Mouse (Mus musculus) intestine, embryonic 14.5 days (tissue): Measurements from ENCODE around the gene Camsap2. TPM values are rescaled to one million over a fixed set of nuclear protein-coding genes. Genes with fewer than 3 reads are reported as not detected.

Source experiments
- ATAC-seq: fragments of 200-750 bp; cut with Nextera tagmentation; replicated peaks from 2 replicates; pipeline ENCODE4 v1.8.0; 2017; ENCODE audit warnings: low read depth, moderate number of reproducible peaks, moderate TSS enrichment, moderate library complexity; ENCODE audit not compliant: low FRiP score, low TSS enrichment
- DNase-seq: peaks from one replicate; pipeline ENCODE4 v3.0.0-alpha.2; 2018; ENCODE audit warnings: low spot score
- H3K27ac ChIP-seq: fragments of 300-500 bp; sonication (generic); 2 replicates; pipeline ENCODE4 v1.5.1; 2014; ENCODE audit warnings: low read depth, mild to moderate bottlenecking, control low read depth
- H3K27me3 ChIP-seq: fragments of 300-500 bp; sonication (generic); replicated peaks from 2 replicates; pipeline ENCODE4 v1.6.1; 2014; ENCODE audit warnings: low read length, control low read depth; ENCODE audit not compliant: control insufficient read depth, insufficient read depth
- H3K36me3 ChIP-seq: fragments of 300-500 bp; sonication (generic); 2 replicates; pipeline ENCODE4 v1.6.1; 2014; ENCODE audit warnings: low read length, control low read depth; ENCODE audit not compliant: control insufficient read depth, insufficient read depth
- H3K4me1 ChIP-seq: fragments of 300-500 bp; sonication (generic); replicated peaks from 2 replicates; pipeline ENCODE4 v1.6.1; 2014; ENCODE audit warnings: low read length, control low read depth, mixed read lengths; ENCODE audit not compliant: control insufficient read depth, insufficient read depth
- H3K4me2 ChIP-seq: fragments of 300-500 bp; sonication (generic); 2 replicates; pipeline ENCODE4 v1.6.1; 2014; ENCODE audit warnings: low read length
- H3K4me3 ChIP-seq: fragments of 300-500 bp; sonication (generic); 2 replicates; pipeline ENCODE4 v1.5.1; 2014; ENCODE audit warnings: low read depth, low read length, control low read depth, mixed read lengths
- H3K9ac ChIP-seq: fragments of 300-500 bp; sonication (generic); 2 replicates; pipeline ENCODE4 v1.6.1; 2014; ENCODE audit warnings: mild to moderate bottlenecking, low read length
- H3K9me3 ChIP-seq: fragments of 300-500 bp; sonication (generic); 2 replicates; pipeline ENCODE4 v1.6.1; 2016; ENCODE audit warnings: low read length, control low read depth; ENCODE audit not compliant: control insufficient read depth
- WGBS: fragments of 180-500 bp; shearing (Covaris S2); extraction: QIAGEN DNeasy Blood & Tissue Kit; methylation state at CpG from one replicate; pipeline ENCODE4 v1.1.7; 2014; 5-methylcytosine and 5-hydroxymethylcytosine counted together
- polyA plus RNA-seq: library from polyadenylated mRNA; unstranded; fragments of >200 nt; fragmentation: Nextera tagmentation; extraction: Ambion mirVana; gene quantifications from 2 replicates; pipeline ENCODE4 v1.2.1, GENCODE M21; 2014

The Camsap2 gene
- polyA plus RNA-seq, 1 experiment from 2014 or later, result 14.2 TPM

DNA sequence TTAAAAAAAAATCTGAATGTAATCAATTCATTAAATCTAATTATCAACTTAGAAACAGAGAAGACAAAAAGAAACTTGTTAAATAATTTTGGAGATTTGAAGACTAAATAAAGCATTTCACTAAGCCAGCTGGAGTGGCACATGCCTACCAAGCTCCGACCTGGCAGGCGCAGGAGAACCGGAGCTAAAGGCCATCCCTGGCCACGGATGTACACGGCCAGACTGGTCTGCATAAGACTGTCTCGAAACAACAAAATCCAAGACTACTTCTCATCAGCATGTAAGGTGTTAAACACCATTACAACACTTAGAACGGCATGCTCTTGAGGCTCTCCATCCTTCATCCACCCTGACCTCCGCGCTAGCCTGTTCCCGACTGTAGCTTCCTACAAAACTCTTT, 11.2 kb downstream of the Camsap2 start:
- no peaks in the 10 kb centered on the region for H3K9me3 ChIP-seq
- H3K4me2 ChIP-seq, result no peak overlapping the region
- WGBS, result 80% methylated on average over 10 of the region's 10 CpGs

GRCm38 (mm10) chr1:136333512-136333911, 12.4 kb downstream of the Camsap2 start:
- H3K27ac ChIP-seq, result no peak overlapping the region
- WGBS, result 94% methylated on average over 3 of the region's 3 CpGs
- DNase-seq, result no peak
- no peaks in the 10 kb centered on the region for H3K27me3 ChIP-seq
- 0 out of 2 replicates have a peak, but pooled peaks cover 5% of the 10 kb centered on the region for H3K36me3 ChIP-seq
- H3K4me1 ChIP-seq, result peaks cover 7% of the 10 kb centered on the region; the same call in 1 of the 2 replicates
- H3K9me3 ChIP-seq, result no peaks in the 10 kb centered on the region
- H3K4me2 ChIP-seq, result no peak overlapping the region
- no peak for ATAC-seq
- no peak overlapping the region for H3K4me3 ChIP-seq
- no peak overlapping the region for H3K9ac ChIP-seq

More for the DNA sequence above, 11.2 kb downstream of the Camsap2 start:
- DNase-seq (no peak), ATAC-seq (no peak)
- H3K9ac ChIP-seq, result no peak overlapping the region
- no peak overlapping the region for H3K4me3 ChIP-seq
- H3K27me3 ChIP-seq, result no peaks in the 10 kb centered on the region
- H3K27ac ChIP-seq, result no peak overlapping the region
- H3K36me3 ChIP-seq, result 0 out of 2 replicates have a peak, but pooled peaks cover 5% of the 10 kb centered on the region
- H3K4me1 ChIP-seq, result peaks cover 5% of the 10 kb centered on the region; the same call in 1 of the 2 replicates

DNA sequence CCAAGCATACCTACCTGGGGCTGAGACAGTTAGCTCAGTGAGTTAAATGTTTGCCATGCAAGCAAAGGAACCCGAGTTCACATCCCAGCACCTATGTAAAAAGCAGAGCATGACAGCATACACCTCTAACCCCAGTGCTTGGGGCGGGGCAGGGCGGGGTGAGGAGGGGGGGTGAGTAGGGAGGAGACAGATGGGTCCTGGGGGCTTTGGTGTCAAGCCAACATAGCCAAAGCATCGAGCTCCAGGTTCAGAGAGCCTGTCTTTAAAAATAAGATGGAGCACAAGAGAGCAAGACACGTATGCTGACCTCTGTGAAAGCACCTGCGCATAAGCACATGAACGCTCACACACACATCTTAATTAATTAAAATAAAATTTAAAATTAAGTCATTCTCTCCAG, 12.8 kb downstream of the Camsap2 start:
- DNase-seq, result no peak
- H3K4me1 ChIP-seq, result peaks cover 9% of the 10 kb centered on the region; the same call in 1 of the 2 replicates
- 85% methylated on average over 7 of the region's 7 CpGs for WGBS

DNA sequence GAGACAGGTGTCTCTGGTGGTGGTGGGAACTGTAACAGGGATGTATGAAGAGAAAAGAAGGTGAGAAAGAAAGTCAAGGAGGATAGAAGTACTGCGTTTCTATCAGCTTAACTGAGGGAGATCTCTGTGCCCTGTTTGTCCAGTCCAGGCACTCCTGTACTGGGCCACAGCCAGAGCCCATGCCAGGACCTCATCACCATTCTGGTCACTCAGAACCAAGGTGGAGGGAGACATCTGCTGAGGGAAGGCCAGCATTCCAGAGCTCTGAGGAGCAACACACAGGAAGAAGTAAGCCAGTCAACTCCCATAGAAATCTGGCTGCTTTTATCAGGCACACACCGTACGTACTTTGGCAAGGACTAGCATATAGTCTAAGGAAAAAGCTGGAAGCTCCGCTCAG, 14.1 kb downstream of the Camsap2 start:
- peaks cover 13% of the 10 kb centered on the region; the same call in 1 of the 2 replicates for H3K4me1 ChIP-seq
- no peak overlapping the region for H3K27ac ChIP-seq

More for the DNA sequence above, 12.8 kb downstream of the Camsap2 start:
- no peak overlapping the region for H3K4me3 ChIP-seq
- no peaks in the 10 kb centered on the region for H3K27me3 ChIP-seq
- no peaks in the 10 kb centered on the region for H3K9me3 ChIP-seq
- no peak overlapping the region for H3K4me2 ChIP-seq
- no peak overlapping the region for H3K27ac ChIP-seq
- H3K36me3 ChIP-seq, result 0 out of 2 replicates have a peak, but pooled peaks cover 5% of the 10 kb centered on the region
- H3K9ac ChIP-seq, result no peak overlapping the region
- no peak for ATAC-seq

GRCm38 (mm10) chr1:136329426-136329825, 16.5 kb downstream of the Camsap2 start:
- no peaks in the 10 kb centered on the region for H3K27me3 ChIP-seq
- DNase-seq, result no peak
- no peaks in the 10 kb centered on the region for H3K9me3 ChIP-seq
- H3K27ac ChIP-seq, result no peak overlapping the region
- H3K4me2 ChIP-seq, result no peak overlapping the region
- 78% methylated on average over 4 of the region's 4 CpGs for WGBS
- H3K9ac ChIP-seq, result no peak overlapping the region
- no peak overlapping the region for H3K4me3 ChIP-seq
- H3K4me1 ChIP-seq, result peaks cover 22% of the 10 kb centered on the region
- ATAC-seq, result no peak
- peaks cover 9% of the 10 kb centered on the region; the same call in 1 of the 2 replicates for H3K36me3 ChIP-seq

More for the DNA sequence above, 14.1 kb downstream of the Camsap2 start:
- no peak overlapping the region for H3K9ac ChIP-seq
- no peak for ATAC-seq
- no peaks in the 10 kb centered on the region for H3K9me3 ChIP-seq
- H3K36me3 ChIP-seq, result 0 out of 2 replicates have a peak, but pooled peaks cover 5% of the 10 kb centered on the region
- no peak for DNase-seq
- 92% methylated on average over 4 of the region's 4 CpGs for WGBS
- no peak overlapping the region for H3K4me2 ChIP-seq
- no peaks in the 10 kb centered on the region for H3K27me3 ChIP-seq
- H3K4me3 ChIP-seq, result no peak overlapping the region

DNA sequence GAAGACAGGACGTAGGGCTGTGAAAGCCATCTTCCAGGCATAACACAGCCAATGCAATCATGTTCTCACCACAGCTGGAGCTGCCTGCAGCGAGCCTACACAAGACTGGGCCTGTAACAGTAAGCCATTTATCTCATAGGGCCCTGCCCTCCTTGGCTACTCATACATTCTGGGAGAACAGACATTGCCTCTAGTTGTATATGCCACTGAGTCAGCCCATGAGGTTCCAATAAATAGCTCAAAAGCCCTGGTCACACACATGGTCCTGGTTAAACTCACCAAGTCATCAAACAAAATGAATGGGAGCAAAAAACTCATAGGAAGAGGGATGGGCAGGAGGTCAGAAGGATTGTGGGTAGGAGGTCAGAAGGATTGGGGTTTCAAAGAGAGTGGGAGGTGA, 17.3 kb downstream of the Camsap2 start:
- Histone ChIP-seq H3K27ac (no peak overlapping the region), H3K9ac (no peak overlapping the region), H3K27me3 (no peaks in the 10 kb centered on the region), H3K9me3 (no peaks in the 10 kb centered on the region), H3K4me1 (peaks cover 22% of the 10 kb centered on the region), H3K36me3 (peaks cover 15% of the 10 kb centered on the region), H3K4me2 (no peak overlapping the region), H3K4me3 (no peak overlapping the region)
- DNase-seq (no peak), ATAC-seq (no peak)
- 48% methylated on average over 2 of the region's 2 CpGs for WGBS

GRCm38 (mm10) chr1:136327638-136328037, 18.3 kb downstream of the Camsap2 start:
- Histone ChIP-seq H3K4me3 (no peak overlapping the region), H3K27ac (no peak overlapping the region), H3K9ac (no peak overlapping the region), H3K27me3 (no peaks in the 10 kb centered on the region), H3K4me2 (no peak overlapping the region), H3K9me3 (no peaks in the 10 kb centered on the region), H3K4me1 (peaks cover 22% of the 10 kb centered on the region), H3K36me3 (peaks cover 24% of the 10 kb centered on the region)
- WGBS, result 46% methylated on average over 3 of the region's 3 CpGs
- no peak for ATAC-seq
- no peak for DNase-seq

DNA sequence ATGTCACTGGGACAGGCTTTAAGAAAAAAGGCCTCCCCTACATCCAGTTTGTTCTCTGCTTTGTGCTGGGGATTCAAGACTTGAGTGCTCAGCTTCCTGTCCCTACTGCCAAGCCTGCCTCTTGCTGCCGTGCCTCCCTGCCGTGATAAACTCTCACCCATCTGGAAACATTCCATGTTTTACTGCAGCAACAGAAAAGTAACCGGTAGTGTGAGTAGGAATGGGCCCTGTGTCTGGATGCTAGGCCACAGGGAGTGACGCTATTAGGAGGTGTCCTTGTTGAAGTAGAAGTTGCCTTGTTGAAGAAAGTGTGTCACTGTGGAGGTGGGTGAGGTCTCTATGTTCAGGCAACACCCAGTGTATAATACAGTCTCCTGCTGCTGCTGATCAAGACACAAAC, 20.0 kb downstream of the Camsap2 start:
- Histone ChIP-seq H3K27me3 (no peaks in the 10 kb centered on the region), H3K9me3 (no peaks in the 10 kb centered on the region), H3K9ac (no peak overlapping the region), H3K36me3 (peaks cover 23% of the 10 kb centered on the region), H3K4me1 (peaks cover 22% of the 10 kb centered on the region), H3K4me2 (no peak overlapping the region), H3K27ac (no peak overlapping the region), H3K4me3 (no peak overlapping the region)
- DNase-seq, result no peak
- WGBS, result 25% methylated on average over 4 of the region's 4 CpGs
- no peak for ATAC-seq

DNA sequence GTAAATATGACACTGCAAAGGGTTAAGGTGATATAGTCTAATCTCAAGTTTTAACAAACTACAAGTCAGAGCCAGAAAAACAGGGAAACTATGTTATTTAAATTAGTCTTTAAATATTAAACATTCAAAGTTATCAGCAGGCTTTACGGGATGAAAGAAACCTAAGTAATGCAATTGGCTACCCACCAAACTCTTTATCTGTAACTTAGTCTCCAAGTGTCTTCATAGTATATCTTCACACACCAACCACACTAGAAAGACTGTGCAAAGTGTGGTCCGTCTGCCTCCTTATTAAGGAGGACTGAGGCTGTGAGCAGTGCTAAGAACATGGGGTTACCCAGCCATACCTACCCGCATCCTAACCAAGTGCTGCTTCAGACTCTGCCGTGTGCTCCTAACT, 23.6 kb downstream of the Camsap2 start:
- H3K4me1 ChIP-seq, result peaks cover 10% of the 10 kb centered on the region
- H3K27ac ChIP-seq, result no peak overlapping the region
- DNase-seq (no peak), ATAC-seq (no peak)
- H3K36me3 ChIP-seq, result peaks cover 25% of the 10 kb centered on the region
- H3K4me2 ChIP-seq, result no peak overlapping the region
- no peak overlapping the region for H3K9ac ChIP-seq
- no peaks in the 10 kb centered on the region for H3K27me3 ChIP-seq
- no peaks in the 10 kb centered on the region for H3K9me3 ChIP-seq
- 91% methylated on average over 4 of the region's 4 CpGs for WGBS
- H3K4me3 ChIP-seq, result no peak overlapping the region
